Mouse (Mus musculus): ENCODE measurements at regions not wholly inside any gene's neighbourhood (a gene's known extent, or its start where the extent isn't known, plus 50 kb on each side); places are given as distances from the start of the nearest gene placed in this dataset.
A peak's percentile ranks its signal among the peaks of the same experiment; 100 is the strongest.

DNA sequence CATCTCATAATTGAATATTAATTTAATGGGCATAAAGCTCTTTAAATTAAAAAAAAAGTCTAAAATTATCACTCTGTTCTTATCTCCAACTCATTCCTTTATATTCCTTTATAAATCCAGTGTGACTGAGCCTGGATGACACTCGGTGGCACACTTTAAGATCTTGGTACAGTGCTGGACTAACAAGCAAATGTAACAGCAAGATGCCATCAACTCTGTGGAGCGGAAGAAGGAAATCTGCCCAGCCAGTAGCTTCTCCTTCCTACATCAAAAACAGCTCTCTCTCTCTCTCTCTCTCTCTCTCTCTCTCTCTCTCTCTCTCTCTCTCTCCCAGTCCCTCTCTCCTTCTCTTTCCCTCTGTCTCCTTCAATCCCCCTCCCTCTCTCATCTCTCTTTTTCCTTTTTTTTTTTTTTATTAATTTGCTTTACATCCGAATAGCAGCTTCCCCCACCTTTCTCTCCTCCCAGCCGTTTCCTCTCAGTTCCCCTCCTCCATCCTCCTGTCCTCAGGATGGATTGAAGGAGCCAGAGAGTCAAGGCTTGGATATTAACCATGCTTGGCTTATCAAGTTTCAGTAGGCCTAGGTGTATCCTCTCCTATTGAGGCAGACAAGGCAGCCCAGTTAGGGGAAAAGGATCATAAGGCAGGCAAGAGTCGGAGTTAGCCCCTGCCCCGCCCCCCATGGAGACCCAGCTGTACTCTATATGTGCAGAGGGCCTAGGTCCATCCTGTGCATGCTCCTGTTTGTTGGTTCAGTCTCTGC lies 130.4 kb upstream of the Tmtc2 start:
- no peak for DNase-seq

DNA sequence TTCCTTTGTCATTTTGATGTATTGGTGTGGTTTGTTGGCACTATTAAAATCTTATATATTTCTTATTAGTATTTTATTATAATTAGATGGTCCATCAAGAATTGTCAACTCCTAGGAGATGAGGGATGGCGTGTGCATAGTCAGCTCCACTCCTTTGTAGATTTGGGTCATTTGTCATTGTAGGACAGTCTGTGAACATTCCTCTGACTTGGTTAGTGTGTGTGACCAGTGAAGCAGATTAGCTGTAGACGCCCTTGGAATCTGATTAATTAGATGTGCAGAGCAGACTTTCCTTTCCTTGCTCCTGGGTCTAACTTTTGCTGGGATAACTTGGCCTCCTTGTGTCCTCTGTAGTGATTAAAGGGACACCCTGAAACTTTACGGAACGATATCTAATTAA lies 118.9 kb upstream of the Tmtc2 start:
- no peak for DNase-seq

DNA sequence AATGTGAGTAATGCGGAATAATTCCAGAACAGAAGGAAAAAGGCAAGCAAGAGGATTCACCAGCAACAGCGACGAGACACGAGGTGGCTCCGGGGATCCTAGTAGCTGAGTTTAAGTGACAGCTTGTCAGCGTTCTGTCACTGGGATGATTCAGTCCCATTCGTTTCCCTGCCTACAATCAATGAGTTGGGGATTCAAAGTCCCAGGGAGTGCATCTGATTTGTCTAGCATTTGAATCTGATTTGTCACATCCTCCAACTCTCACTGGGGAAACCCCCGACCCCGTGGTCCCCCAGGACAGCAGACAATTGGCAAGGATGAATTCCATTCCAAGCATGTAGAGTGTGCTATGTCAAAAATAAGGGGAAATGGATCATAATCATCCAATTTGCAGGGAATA lies 115.1 kb upstream of the Tmtc2 start:
- DNase-seq: no peak

DNA sequence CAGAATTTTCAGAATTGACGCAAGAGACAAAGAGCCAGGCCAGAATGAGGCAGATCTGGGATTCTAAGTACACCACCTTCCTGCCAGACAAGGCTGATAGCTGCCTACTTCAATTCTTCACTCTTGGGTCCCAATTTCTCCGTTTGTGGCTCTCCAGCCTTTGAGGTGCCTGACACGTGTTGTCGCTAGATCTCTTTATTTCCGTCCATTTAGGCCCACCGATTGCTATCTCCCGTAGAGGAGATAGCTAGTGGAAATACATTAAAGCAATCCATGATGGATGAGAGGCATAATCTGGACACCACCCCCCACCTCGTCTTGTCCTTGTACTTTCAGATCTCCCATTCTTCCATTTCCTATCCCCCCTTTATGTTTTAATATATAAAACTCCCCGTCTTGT lies 114.6 kb upstream of the Tmtc2 start:
- no peak for DNase-seq

DNA sequence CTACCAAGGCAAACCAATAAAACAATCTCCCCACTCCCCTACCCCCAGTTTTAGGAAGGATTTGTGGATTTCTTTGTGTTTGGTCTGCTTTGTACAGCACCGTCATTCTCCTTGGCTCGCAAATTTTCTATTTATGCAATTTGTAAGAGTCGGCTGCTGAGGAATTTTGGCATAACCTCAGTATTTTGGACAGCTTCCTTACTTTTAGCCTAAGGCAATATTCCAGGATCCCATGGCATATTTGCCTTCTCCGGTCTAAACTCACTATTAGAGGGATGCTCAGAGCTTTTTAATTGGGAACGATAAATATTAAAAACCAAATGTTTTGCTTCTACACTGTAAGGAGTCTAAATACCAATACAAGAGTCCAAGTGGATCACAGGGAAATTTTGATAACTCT lies 112.6 kb upstream of the Tmtc2 start:
- no peak for DNase-seq

DNA sequence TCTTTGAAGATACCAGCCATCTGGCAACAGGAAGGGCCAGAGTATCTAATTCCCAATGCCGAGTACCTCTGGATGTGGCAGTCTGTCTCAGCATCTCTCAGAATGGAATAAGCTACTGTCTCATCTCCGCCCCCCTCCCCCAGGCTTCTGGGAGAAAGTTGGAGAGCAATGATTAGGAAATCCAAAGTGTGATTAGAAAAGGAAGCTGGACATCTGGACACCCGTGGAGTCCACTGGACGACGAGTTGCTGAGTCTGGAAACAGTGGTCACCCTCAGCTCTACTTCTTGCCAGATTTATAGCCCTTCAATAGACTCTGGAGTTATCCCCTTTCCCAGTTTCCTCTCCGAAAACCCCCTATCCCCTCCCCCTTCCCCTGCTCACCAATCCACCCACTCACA lies 105.3 kb upstream of the Tmtc2 start:
- no peak for DNase-seq

DNA sequence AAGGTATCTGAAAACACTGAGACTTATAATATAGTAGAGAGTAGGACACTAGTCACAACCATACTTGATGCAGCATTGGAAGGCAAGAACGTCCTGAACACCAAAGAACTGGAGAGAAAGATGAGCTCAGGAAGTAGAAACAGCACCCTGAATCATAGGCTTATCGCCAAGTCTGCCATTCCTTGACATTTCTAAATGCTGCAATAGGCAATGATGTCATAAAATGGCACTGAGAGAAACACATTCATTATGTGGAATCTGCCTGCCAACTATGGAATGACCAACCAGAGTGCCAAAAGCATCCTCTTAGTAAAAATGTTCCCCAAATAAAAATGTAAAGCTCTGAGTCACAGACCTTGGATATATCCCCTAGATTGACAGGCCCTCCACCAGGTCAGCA lies 92.7 kb upstream of the Tmtc2 start:
- peak; percentile 6 for DNase-seq

DNA sequence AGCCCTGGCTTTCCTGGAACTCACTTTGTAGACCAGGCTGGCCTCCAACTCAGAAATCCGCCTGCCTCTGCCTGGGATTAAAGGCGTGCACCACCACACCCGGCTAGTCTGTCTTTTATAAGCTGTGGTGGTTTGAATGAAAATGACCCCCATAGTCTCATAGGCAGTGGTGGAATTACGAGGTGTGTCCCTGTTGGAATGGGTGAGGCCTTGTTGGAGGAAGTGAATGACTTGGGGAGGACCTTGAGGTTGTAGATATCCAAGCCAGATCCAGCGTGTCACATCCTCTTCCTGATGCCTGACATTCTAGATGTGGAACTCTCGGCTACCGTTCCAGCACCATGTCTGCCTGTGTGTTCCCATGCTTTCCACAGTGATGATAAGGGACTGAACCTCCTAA lies 86.5 kb upstream of the Tmtc2 start:
- no peak for DNase-seq

DNA sequence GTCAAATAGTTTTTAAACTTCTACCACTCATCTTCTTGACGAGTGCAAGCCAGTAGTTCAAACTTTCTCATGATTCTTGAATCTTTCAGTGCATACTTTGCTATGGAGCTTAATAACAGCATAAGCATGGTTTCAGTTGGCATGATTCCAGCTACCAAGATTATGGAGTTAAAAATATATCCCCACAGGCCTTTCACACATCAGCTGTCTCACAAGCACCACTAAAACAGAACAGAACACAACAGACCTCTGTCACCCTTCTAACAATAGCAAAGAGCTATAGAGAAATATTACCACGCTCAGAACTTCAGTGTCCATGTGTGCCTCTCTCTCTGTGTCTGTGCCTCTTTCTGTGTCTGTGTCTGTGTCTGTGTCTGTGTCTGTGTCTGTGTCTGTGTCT lies 82.5 kb upstream of the Tmtc2 start:
- DNase-seq: no peak

DNA sequence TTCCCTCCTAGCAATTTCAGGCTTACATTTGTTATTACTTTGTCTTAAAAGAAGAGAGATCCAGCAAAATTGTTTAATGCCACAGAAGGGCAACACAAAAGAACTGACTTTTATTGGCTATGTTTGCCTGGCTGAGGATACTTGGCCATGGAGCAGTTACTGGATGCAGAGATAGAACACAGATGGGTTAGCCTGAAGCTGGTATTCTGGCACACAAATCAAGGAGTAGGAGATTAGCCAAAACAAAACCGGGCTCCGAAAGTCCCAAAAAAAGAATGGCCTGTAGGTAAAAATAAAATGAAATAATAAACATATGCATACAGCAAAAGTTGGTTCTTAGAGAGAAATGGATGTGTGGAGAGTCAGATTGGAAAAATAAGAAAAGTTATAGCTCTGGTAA lies 78.2 kb upstream of the Tmtc2 start:
- no peak for DNase-seq

DNA sequence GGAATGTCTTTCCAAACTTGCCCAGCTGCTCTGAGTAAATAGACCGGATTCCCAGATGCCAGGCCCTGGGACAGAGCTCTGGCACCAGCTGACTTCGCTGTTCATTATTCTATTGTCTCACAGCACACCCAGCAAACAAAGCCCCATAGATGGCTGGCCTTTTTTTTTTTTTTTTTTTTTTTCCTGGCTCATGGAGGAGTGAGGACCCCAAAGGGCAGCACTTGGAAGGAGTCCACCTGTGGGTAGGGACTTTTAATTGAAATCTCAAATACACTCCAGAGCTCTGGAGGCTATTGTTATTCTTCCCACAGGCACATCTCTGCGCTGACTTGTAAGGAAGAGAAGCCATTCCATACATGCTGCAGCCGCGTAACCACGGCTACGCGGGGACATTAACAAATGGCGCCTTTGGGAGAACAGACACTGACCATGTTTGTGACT lies 64.8 kb upstream of the Tmtc2 start:
- DNase-seq: no peak

DNA sequence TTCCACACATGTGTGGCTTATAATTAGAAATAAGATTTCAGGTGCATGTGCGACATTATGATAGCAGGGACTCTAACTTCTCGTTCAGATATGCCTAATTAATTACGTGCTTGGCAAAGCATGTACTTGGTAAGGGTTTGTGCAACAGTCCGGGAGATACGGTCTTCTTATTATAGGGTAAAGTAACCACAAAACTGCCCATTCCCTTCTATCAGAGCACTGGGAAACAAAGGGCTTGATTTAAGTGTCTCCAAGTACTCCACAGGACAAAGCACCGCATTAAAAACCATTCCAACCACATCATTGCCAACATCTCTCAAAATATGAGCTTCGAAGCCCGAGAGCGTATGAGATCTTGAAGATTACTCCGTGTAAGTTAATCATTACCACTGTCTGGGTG lies 64.2 kb upstream of the Tmtc2 start:
- DNase-seq: no peak

DNA sequence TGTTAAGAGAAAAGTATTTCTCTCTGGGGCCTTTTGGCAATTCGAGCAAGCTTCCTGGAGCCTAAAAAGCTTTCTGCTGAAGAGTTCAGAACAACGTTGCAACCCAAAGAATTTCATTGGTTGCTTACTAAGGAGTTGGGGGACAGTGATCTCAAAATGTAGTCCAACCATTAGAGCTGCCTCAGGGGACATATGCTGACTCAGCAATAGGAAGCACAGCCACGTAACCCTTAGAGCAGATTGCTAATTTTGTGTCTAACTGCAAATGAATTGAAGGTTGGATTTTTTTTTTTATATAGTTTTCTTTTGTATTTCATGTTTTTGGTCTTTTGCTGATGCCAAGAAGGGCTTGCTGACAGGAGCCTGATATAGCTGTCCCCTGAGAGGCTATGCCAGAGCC lies 52.6 kb upstream of the Tmtc2 start:
- DNase-seq: no peak

DNA sequence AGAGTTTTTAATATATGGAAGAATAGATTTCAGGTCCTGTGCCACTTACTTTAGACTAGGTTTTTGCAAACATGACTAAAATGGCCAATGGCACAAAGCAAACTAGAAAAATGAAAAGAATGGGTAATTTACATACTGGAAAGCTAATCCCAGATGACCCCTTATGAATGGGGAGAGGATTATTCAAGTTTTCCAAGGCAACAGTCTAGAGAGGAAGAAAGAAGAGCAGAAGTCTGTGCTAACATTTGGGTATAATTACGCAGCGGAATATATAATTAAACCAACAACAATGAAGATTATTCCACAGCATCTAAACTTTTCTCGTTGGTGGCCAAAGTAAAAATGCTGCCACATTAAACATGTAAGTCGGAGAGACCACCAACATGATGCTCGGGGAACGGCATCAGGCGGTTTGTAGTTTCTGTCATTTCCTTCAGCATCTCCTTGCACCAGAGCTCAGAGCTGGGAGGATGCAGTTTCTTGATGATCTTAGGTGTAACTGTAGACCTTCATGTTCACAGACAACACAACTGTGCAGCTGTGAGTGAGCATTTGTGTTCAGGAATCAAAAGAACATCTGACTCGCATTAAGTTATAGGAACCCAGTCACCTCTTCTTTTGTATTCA lies 51.2 kb upstream of the Tmtc2 start:
- DNase-seq: no peak
